In the genomic region with DNA sequence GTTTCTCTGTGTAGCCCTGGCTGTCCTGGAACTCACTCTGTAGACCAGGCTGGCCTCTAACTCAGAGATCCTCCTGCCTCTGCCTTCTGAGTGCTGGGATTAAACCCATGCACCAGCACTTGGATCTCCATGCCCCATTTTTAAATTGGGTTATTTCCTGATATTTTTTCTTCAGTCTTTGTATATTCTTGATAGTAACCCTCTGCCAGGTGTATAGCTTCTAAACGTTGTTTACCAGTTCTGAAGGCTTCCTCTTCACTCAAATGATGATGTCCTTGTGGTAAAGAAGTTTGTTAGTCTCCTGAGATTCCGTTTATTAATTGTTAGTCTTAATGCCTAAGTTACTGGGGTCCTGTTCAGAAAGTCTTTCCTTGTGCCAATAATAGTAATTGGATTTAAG, we compare ENCODE assay signal across 8 mouse cellular contexts. TPM values are rescaled to one million over a fixed set of nuclear protein-coding genes. Genes with fewer than 3 reads are reported as not detected.
A peak's percentile ranks its signal among the peaks of the same experiment; 100 is the strongest.
DNase-seq lines count a peak whose midpoint lies in the region; ATAC-seq and TF ChIP-seq lines count a peak whose summit lies in the region.

Wipi2 (plus strand) TSS at position 301 of the 400 bp plus-strand sequence.

- TF ChIP-seq POLR2A in spleen, adult 2 months (IDR thresholded peaks at IDR 0.05; ENCODE audit: low read depth, low read length): no peak
- no peak for TF ChIP-seq POLR2A in small intestine, adult 2 months (IDR thresholded peaks at IDR 0.05; ENCODE audit: low read depth, low read length)

- H3K9ac ChIP-seq in limb, embryonic 12.5 days (replicated peaks): peak within 1 kb of the TSS; percentile 89

- peak within 1 kb of the TSS; percentile 81 for H3K4me2 ChIP-seq in limb, embryonic 12.5 days

- intact Hi-C loops in heart, postnatal 14 days (cut with DNase I): no loop called here

- H3K4me1 ChIP-seq in spleen, adult 2 months (ENCODE audit: control insufficient read depth, insufficient read depth, insufficient read length): peaks cover 5% of the 10 kb centered on the region; the same call in 1 of the 2 replicates
- peaks cover 12% of the 10 kb centered on the region for H3K4me1 ChIP-seq in limb, embryonic 12.5 days (replicated peaks)
- H3K4me1 ChIP-seq in small intestine, adult 2 months (ENCODE audit: control insufficient read depth, insufficient read depth, insufficient read length, low read length): peaks cover 5% of the 10 kb centered on the region; the same call in 1 of the 2 replicates

- no peaks in the 10 kb centered on the region for H3K9me3 ChIP-seq in limb, embryonic 12.5 days

- H3K27ac ChIP-seq in spleen, adult 2 months (ENCODE audit: insufficient read depth, low read length): no peak within 1 kb of the TSS
- 0 out of 2 replicates have a peak within 1 kb of the TSS, but pooled peaks have one; percentile 83 for H3K27ac ChIP-seq in limb, embryonic 12.5 days
- H3K27ac ChIP-seq in small intestine, adult 2 months (ENCODE audit: insufficient read depth, low read depth, low read length): no peak within 1 kb of the TSS

- H3K36me3 ChIP-seq in spleen, adult 2 months (ENCODE audit: control insufficient read depth, insufficient read depth, low read length): no peaks in the 10 kb centered on the region
- H3K36me3 ChIP-seq in limb, embryonic 12.5 days: peaks cover 7% of the 10 kb centered on the region; the same call in 1 of the 2 replicates
- no peaks in the 10 kb centered on the region for H3K36me3 ChIP-seq in small intestine, adult 2 months (ENCODE audit: control insufficient read depth, insufficient read depth, low read length)

- 82% methylated on average over 2 of the region's 2 CpGs for WGBS in spleen, adult 2 months
- 86% methylated on average over 2 of the region's 2 CpGs for WGBS in limb, embryonic 12.5 days
- 86% methylated on average over 2 of the region's 2 CpGs for WGBS in small intestine, adult 2 months

- H3K4me3 ChIP-seq in spleen, adult 2 months (ENCODE audit: extremely low read depth, insufficient read depth, insufficient read length): no peak within 1 kb of the TSS
- peak within 1 kb of the TSS; percentile 98 for H3K4me3 ChIP-seq in limb, embryonic 12.5 days (replicated peaks)
- H3K4me3 ChIP-seq in small intestine, adult 2 months (ENCODE audit: low read depth, low read length): no peak within 1 kb of the TSS

- no peak for ATAC-seq in erythroblast, adult 5-6 weeks (replicated peaks; ENCODE audit: low FRiP score, poor library complexity, severe bottlenecking)
- ATAC-seq in limb, embryonic 12.5 days (ENCODE audit: insufficient number of reproducible peaks, insufficient read depth, low FRiP score, low TSS enrichment, low read depth): no peak

- no peak for DNase-seq in spleen, adult 2 months (ENCODE audit: low read depth in 1 of 2, low spot score in 2 of 2)
- no peak for DNase-seq in spleen, postnatal 14 days (ENCODE audit: low spot score in 2 of 2)
- no peak for DNase-seq in heart, postnatal 14 days
- no peak for DNase-seq in urinary bladder, postnatal 10 days (ENCODE audit: low spot score)
- DNase-seq in frontal cortex, postnatal 10 days (ENCODE audit: low spot score in 2 of 2): no peak

- H3K27me3 ChIP-seq in spleen, adult 2 months (ENCODE audit: control insufficient read depth, insufficient read depth, low read length): peaks cover 2% of the 10 kb centered on the region; the same call in 1 of the 2 replicates
- no peaks in the 10 kb centered on the region for H3K27me3 ChIP-seq in limb, embryonic 12.5 days
- H3K27me3 ChIP-seq in small intestine, adult 2 months (ENCODE audit: control insufficient read depth, insufficient read depth, low read length): no peaks in the 10 kb centered on the region

- no peak for TF ChIP-seq CTCF in spleen, adult 2 months (IDR thresholded peaks at IDR 0.05; ENCODE audit: extremely low read depth, insufficient read depth, insufficient read length, insufficient replicate concordance)
- no peak for TF ChIP-seq CTCF in small intestine, adult 2 months (IDR thresholded peaks at IDR 0.05; ENCODE audit: extremely low read depth, insufficient read length, insufficient replicate concordance, low read depth, low read length)

RNA-seq across cellular contexts. Expression of gene Wipi2, which starts in this region (rescaled TPM):
- polyA plus RNA-seq in spleen, adult 2 months (2012; rRNA removed): 32.1 and 36.3 TPM in 2 replicates
- total RNA-seq in erythroblast, adult 5-6 weeks (2015; ENCODE audit: low replicate concordance): 50.6 and 60.9 TPM in 2 replicates
- 115 and 134 TPM in 2 replicates for total RNA-seq in erythroblast, adult 5-6 weeks (2017; ENCODE audit: low replicate concordance)
- 10 to 100 TPM; 36.1 TPM for total RNA-seq in heart, postnatal 14 days (2021)
- polyA plus RNA-seq in limb, embryonic 12.5 days (2016; fragmentation: Nextera tagmentation; extraction: Ambion mirVana): 68.3 and 69.9 TPM in 2 replicates
- 22.5 and 38.9 TPM in 2 replicates for polyA plus RNA-seq in small intestine, adult 2 months (2012; rRNA removed)
